Mouse (Mus musculus): ENCODE data around the gene Mapk6.

Mapk6 gene

DNA sequence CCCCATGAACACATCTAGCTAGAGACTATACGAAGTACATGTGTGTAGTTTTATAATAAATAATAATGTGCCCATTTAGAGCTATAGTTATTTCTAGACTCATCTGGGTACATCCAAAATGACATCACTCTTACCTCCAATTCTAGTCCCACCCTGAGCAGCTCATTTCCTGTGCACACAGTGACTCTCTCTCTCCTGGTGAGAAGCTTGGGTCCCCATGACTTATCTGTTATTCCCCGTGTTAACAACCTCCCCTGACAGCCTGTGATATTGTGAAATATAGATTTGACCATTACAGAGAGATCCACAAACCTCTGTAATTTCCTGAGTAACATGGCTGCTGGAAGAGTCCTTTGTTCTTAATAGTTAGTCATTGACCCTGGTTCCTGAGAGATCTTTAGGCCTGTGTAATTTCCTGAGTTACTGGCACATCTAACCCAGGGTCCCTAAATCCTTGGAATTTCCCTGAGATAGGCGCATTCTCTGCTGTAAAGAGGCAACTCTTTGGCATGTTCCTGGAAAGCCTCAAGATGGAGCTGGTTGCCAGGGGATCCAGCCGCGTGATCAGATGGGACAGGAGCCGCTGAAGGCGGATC is 16.1 kb upstream of the Mapk6 start:
- DNase-seq (ENCODE audit: extremely low read depth, insufficient read length, low spot score): no peak

DNA sequence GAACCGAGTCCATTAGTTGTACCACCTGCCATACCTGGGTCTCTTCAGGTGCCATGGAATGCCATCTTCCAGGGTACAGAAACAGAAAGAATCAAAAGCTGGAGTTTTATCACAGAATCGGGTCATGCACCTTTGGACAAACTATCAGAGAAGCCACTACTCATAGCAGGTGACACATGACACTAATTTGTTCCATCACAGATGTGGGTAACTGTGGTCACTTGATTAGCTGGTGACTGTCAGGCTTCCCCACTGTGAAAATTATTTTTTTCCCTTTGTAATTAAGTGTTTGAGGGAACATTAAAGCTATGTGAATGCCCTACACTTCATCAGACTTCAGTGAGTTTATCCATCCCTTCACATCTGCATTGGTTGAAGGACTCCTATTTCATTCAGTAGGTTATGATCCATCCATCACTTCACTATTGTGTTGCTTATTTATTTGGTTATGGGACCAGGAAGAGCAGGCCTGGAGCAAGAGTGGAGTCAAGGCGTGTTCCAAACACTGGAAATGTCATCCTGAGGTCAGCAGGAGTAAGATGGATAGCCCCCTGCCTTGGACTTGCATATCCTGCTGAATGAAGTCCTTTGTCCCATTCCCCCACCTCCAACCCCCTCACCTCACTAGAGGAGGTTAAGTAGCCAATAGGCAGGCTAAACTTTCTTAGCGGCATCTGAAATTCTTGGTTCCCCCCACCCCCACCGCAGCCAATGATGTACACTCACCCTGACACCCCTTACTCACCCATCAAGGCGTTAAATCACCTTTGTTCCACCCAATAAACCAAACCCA is 14.7 kb upstream of the Mapk6 start:
- no peak for DNase-seq (ENCODE audit: extremely low read depth, insufficient read length, low spot score)

DNA sequence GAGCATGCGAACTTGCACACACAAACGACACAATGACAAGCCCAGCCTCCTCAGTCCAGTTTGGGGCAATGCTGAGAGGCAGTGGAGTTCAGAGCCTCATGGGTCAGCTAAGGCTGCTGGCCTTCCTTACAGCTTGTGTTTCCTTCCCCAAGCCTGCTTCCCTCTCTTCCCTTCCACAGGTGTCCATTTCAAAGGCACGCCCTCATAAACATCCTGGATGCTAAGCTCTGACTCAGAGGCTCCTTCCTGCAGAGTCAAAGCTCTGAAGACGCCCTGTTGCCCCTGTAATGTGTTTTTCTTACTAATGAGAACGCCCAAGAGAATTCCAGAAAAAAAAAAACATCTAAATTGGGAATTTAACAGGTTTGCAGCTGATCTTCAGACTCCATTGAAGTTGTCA is 13.9 kb upstream of the Mapk6 start:
- DNase-seq (ENCODE audit: extremely low read depth, insufficient read length, low spot score): peak; percentile 60

DNA sequence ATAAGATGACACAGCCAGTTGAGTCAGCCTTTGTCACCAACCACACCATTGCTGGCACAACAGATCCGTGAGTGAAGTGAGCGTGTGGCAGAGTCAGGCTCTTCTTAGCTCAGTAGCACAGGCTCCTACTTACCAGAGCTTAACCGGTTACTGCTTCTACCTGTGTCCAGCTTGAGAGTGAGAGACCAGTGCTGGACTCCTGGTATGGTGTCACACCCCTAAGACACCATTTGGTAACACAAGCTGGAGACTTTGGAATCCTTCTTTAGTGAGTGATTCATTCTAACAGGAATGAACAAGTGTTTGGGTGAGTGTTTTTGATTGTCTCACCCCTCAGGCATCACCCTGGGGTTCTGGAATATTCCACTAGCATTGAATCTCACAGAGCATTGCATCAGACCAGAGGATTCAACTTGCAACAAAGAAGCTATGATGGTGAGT is 12.5 kb upstream of the Mapk6 start:
- peak; percentile 77 for DNase-seq (ENCODE audit: extremely low read depth, insufficient read length, low spot score)

DNA sequence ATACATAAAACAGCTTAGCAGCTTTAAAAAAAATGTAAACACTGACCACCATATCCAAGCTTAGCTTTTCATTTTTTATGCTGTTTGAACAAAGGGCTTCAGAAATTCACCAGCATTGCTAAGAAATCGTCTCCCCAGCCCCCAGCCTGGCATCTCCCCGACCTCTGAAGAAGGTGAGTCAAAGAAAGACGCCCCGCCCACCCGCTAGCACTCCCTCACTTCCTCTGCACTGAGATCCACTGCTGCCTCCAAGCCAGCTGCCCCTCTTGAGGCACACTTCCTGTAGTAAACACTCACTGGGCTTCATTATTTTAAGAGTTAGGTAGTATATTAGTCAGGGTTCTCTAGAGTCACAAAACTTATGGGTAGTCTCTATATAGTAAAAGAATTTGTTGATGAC is 4.4 kb upstream of the Mapk6 start:
- peak; percentile 52 for DNase-seq (ENCODE audit: extremely low read depth, insufficient read length, low spot score)

DNA sequence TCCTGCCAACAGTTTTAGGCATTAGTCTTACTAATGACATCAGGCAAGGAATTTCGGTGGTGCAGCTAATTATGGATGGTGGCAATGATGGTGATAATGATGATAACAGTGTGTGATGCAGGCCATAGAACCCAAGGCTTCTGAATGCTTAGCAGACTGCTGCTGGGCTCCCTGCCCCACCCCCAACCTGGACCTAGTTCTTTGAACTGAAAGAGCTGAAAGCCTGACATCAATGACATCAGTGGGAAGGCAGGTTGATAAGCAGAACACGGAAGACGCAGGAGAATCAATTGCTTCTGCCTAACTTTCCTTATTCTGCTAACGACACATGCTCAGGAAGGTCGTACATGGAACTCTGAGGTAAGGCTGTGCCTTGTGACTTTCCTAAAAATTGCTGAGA is 3.4 kb upstream of the Mapk6 start:
- DNase-seq (ENCODE audit: extremely low read depth, insufficient read length, low spot score): no peak

DNA sequence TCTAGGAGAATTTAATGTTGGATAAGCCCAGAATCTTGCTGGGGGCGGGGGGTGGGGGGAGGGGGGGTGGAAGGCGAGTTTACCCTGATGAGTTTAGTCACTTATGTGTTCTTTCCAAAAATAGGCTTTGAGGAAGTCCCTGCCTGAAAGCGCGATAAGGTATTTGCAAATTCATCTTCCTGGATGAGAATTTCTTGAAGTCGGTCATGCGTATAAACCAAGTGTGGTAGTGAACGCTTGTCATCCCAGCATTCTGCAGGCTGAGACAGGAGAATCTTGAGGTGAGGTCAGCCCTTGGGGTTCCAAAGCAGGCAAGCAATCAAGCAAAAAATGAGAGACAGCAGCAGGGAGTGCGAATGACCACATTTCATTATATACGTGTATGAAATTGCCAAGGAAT is 1.8 kb upstream of the Mapk6 start:
- DNase-seq (ENCODE audit: extremely low read depth, insufficient read length, low spot score): no peak

DNA sequence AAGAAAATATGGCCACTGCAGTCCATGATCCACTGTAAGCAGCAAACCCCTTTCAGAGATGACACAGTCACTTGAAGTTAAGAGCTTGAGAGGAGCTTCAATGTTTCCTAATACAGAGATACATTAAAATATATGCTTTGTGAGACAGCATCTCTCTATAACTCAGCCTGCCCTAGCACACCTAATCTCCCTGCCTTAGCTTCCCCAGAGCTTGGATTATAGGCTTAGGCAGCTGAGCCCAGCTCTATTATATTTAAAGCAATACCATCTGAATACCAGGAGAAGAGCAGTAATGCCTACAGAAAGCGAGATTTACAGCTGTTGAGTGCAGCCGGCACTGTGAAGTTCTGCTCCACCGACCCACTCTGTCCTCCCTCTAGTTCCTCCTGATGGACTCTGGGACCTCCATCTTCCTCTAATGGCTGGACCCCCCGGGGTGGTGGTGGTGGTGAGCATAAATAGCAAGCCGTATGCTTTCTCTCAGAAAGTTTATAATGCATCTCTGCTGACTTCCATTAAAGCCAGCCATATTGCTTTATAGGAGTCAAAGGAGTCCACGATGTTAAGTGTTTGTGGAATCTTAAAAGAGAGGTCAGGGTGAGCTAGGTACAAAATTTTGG is 1.2 kb upstream of the Mapk6 start:
- DNase-seq (ENCODE audit: extremely low read depth, insufficient read length, low spot score): no peak

DNA sequence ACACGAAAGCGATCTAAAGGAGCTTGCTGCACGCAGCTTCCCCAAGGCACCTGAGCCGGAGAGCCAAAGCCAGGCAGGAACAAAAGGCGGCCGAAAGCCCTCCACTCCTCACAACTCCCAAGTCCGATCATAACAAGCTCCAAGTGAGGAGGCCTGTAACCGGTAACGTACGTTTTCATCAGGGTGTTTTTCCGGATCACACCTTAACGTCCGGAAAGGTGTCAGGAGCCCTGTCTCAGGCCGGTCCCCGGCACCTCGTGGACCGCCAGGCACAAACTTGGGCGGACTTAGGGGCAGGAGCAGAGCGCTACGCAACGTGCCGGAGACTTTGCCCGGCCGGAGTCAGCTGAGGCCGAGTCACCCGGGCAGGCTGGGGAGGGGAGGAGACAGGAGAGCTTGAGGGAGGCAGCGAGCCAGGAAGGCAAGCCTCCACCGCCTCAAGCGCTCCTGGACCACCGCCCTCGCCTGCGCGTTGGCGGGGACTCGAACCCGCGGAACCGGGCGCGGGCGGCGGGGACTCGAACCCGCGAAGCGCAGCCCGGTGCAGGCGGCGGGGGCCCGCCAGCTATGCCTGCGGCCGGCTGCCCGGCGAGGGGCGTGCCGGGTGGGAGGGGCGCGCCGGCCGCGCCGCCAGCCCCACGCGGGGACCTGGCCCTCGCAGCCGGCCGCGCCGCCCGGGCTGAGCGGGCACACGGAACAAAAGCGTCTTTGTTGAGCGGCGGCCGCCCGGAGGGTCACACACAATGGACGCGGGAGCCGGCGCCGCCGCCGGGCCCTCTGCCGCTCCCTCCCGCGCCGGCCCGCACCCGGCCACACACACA is 564 bp downstream of the Mapk6 start:
- DNase-seq (ENCODE audit: extremely low read depth, insufficient read length, low spot score): peak; percentile 92

DNA sequence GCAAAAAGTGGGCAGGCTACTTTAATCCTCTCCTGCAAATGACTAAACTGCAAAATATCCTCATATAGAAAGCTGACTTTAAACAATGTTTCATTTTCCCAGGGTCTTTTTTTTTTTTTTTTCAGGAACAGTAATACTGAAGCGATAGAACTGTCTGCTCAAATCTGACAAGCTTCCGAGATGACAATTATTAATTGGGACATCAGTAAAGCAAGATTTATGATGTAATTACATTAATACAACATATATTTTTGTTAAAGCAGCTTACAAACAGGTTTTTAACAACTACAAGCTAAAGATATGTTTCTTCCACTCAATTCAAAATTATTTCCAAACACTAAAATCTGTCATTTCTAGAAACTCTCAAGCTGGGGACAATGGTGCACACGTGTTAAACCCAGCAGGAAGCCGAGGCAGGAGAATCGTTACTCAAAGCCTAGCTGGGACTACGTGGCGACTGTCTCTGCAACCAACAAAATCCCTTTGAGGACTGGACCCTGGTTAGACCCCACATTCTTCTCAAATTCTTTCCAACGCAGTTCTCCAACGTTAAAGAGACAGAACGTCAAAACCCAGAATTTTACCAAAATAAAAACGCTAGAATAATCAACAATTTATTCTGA is 1.5 kb downstream of the Mapk6 start:
- no peak for DNase-seq (ENCODE audit: extremely low read depth, insufficient read length, low spot score)

DNA sequence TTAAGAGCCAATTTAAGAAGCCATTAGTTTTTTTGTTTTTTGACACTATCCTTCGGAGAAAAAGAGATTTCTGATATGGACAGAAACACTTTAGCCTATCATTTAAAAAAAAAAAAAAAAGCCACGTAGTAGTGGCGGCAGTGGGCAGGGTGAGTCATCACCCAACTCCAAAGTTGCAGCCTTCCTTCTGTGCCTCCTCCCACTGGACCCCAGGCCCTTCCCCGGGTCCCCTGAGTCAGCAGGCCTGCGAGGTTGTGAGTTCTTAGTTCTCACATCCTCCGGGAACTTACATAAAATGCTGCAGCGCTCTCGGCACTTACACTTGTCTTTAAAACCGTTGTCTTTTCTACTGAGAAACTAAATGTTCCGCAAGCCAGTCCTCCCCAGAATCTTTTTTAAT is 2.0 kb downstream of the Mapk6 start:
- peak; percentile 86 for DNase-seq (ENCODE audit: extremely low read depth, insufficient read length, low spot score)

DNA sequence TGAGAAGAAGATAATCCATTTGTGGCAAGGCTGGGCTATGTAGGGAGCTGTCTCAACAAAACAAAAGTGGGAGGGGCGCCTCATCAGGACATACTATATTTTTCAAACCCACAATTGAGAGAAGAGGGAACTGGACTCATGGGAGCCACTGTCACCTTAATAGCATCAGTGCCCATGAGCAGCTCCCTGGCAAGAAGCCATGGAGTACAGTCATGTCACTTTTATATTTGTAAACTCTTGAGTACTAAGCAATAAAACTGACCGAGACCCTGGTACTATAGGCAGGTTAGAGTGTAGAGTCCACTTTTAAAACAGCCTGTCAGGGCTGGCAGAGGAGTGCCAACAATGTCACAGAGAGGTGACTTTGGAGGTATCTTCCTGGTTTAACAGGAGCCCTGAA is 3.7 kb downstream of the Mapk6 start:
- no peak for DNase-seq (ENCODE audit: extremely low read depth, insufficient read length, low spot score)

DNA sequence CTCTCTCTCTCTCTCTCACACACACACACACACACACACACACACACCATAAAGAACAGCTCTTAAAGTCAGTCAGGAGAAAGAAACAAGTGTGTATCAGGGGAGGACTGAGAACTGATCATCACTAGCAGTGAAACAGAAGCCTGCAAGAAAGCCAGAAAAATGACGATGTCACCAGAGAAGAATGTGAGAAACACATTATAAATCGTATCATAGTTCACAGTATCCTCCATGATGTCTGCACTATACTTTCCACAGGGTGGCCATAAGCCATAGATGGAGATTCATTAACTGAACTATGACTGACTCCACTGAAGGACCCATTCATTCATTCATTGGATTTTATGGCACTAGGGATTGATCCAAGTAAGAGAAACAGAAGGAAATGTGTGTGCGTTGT is 6.3 kb downstream of the Mapk6 start:
- DNase-seq (ENCODE audit: extremely low read depth, insufficient read length, low spot score): no peak

DNA sequence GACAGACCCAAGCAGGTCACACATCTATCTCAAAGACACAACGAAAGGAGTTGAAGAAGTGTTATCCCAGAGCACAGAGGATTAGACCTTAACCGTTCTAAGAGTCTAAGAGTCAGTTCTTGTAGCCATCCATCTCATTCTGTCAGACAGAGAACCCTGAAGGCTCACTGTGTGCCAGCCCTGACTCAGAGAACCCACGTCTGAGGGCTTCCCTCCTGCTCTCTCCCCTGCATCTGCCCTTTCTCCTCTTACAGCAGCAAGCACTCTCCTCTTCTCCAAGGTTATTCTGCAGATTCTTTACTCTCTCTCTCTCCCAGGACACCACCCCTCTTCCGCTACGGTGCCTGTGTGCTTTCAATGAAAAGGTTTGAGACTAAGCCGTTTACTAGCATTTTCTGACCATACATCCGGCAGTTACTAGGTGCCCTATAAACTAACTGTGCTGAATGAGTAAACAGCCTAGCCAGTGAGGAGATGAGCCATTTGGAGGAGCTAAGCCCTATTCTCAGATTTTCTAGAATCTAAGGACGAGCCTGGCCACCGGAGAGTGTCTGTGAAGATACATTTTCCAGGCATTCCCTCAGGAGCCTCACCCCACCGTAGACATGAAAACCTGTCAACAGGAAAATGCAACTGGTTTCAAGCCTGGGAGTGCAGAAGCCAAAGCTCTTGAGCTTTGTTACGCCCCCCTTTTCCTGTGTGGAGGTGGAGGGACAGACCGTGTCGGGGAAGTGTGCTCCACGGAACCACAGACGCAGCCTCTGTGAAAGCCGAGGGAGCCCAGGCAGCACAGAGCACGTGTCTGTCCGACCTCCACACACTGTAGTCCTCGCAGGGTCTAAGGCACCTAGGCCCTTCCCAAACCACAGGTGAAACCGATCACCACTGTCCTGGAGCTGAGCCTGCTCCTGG is 8.0 kb downstream of the Mapk6 start:
- no peak for DNase-seq (ENCODE audit: extremely low read depth, insufficient read length, low spot score)

DNA sequence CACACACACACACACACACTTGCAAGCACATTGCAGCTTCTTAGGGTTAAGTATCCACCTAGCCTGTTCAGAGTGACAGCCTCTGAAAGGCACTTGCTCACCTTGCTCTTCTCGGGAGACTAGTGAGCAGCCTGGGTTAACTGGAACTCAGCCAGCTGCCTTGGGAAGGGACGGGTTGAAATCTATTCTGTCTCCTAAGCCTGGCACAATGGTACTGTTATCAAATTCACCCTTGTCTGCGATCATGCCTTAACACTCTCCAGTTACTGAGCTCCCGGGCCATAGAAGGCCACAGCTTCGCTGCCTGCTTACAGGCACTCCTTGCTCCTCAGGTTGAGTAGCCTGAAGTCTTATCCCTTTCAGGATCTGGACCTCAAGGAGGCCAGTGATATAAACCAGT is 9.2 kb downstream of the Mapk6 start:
- DNase-seq (ENCODE audit: extremely low read depth, insufficient read length, low spot score): no peak

DNA sequence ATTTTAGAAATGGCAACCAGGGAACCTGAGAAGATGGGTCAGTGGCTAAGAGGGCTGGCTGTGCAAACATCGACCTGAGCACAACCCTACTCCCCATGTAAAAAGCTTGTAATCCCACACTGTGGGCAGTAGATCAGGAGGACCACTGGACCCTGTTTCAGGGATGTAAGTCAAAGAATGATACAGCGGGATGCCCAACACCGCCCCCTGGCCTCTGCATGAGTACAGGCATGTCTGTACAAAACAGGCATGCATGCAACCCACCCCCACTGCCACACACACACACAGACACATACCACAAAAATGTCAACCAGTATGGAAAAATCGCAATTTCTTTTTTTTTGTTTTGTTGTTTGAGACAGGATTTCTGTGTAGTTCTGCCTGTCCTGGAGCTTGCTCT is 10.7 kb downstream of the Mapk6 start:
- no peak for DNase-seq (ENCODE audit: extremely low read depth, insufficient read length, low spot score)

DNA sequence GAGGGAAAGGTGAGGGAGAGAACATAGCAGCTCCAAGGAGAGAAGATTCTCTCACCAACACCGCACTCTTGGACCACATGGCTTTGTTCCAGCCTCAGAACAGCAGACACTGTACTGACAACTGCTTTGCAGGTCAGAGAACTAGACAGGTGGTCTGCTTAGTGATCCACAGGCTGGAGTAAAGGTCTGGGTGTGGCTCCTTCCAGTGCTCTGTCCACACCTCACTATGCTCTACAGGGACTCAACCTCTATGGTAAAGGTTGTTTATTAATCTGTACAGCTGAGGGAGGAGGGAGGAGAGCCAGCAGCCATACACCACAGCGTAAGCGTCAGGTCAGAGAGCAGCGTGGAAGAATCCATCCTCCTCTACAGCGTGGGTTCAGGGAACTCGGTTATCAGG is 13.8 kb downstream of the Mapk6 start:
- no peak for DNase-seq (ENCODE audit: extremely low read depth, insufficient read length, low spot score)

DNA sequence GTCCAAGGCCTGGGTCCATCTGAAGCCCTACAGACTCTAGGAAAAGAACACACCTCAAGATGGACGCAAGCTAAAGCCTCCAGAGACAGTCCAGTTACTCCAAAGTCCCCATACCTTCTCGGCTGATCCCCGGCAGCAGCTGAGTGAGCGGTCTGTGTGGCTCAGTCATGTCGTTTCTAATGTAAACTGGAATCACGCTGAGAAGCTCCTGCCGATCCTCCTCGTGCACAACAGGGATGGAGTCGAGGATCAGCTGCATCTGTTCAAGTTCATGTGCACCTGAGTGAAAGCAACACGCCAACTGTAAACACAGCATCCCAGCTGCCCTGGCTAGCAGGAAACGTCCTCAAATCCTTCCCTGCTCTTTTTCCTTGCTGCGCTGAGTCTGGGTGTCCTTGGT is 16.6 kb downstream of the Mapk6 start:
- DNase-seq (ENCODE audit: extremely low read depth, insufficient read length, low spot score): no peak

DNA sequence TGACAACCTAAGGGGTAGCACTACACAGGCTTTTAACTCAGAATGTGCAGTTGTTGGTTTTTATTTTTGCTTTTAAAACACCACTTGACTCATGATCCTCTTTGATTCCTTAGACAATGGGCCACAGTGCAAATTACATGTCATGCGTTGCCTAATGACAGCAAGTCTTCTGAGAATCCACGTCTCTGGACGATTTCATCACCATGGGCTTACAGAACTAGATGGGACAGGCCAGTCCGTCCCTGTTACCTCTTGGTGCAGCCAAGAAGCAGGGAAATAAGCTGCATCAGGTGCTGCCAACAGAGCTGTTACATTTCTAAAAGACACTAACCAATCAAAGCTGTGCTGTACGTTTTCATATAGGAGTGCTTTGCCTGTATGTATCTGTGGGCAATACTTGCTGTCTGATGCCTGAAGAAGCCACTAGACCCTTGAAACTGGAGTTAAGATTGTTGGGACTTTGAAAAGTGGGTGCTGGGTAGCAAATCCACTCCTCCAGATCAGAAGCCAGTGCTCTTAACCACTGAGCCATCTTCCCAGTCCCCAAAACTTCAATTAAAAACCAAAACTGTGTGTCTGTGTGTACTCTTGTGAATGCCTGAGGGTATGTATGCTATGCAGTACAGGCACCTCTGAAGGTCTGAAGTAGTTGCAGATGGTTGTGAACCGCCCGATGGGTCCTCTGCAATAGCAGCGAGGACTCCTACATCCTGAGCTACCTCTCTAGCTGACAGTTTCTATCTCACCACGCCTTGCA is 24.4 kb downstream of the Mapk6 start:
- DNase-seq (ENCODE audit: extremely low read depth, insufficient read length, low spot score): no peak
